Mouse (Mus musculus): ENCODE data around the gene Enpep. TPM values are rescaled to one million over a fixed set of nuclear protein-coding genes. Genes with fewer than 3 reads are reported as not detected.

Gene Enpep
- polyA plus RNA-seq (2016; fragmentation: Nextera tagmentation; extraction: Ambion mirVana) = 0.20 and 0.31 TPM in 2 replicates

GRCm38 (mm10) chr3:129332586-129332985 lies at the start of gene Enpep:
Gene Enpep, minus strand, starts transcription at chr3:129332720.
- Histone ChIP-seq H3K27ac (no peak within 1 kb of the TSS), H3K4me3 (no peak within 1 kb of the TSS), H3K36me3 (no peaks in the 10 kb centered on the region), H3K4me1 (peaks cover 11% of the 10 kb centered on the region), H3K9me3 (replicated peaks) (no peaks in the 10 kb centered on the region), H3K27me3 (ENCODE audit: low read depth, poor library complexity, severe bottlenecking) (no peaks in the 10 kb centered on the region)
- DNase-seq (ENCODE audit: low spot score) = no peak
- WGBS = 63% methylated on average over 13 of the region's 13 CpGs

- H3K4me3 ChIP-seq = no peak overlapping the region
- H3K36me3 ChIP-seq = no peaks in the 10 kb centered on the region
- no peak overlapping the region for H3K27ac ChIP-seq
- 80% methylated on average over 3 of the region's 3 CpGs for WGBS
- peak; percentile 21 for DNase-seq (ENCODE audit: low spot score)
- no peaks in the 10 kb centered on the region for H3K27me3 ChIP-seq (ENCODE audit: low read depth, poor library complexity, severe bottlenecking)
- no peaks in the 10 kb centered on the region for H3K9me3 ChIP-seq (replicated peaks)
- no peaks in the 10 kb centered on the region for H3K4me1 ChIP-seq
Observed at GRCm38 (mm10) chr3:129379109-129379508, 46.6 kb upstream of the Enpep start.

GRCm38 (mm10) chr3:129375087-129375486 lies 42.6 kb upstream of the Enpep start:
- Histone ChIP-seq H3K4me3 (no peak overlapping the region), H3K36me3 (no peaks in the 10 kb centered on the region), H3K27ac (no peak overlapping the region), H3K27me3 (ENCODE audit: low read depth, poor library complexity, severe bottlenecking) (no peaks in the 10 kb centered on the region), H3K9me3 (replicated peaks) (no peaks in the 10 kb centered on the region), H3K4me1 (peaks cover 7% of the 10 kb centered on the region)
- WGBS = 97% methylated on average over 3 of the region's 3 CpGs
- DNase-seq (ENCODE audit: low spot score) = no peak

- H3K9me3 ChIP-seq (replicated peaks) = no peaks in the 10 kb centered on the region
- no peak overlapping the region for H3K27ac ChIP-seq
- H3K4me3 ChIP-seq = no peak overlapping the region
- DNase-seq (ENCODE audit: low spot score) = no peak
- WGBS = 42% methylated on average over 2 of the region's 2 CpGs
- H3K4me1 ChIP-seq = peaks cover 7% of the 10 kb centered on the region
- H3K27me3 ChIP-seq (ENCODE audit: low read depth, poor library complexity, severe bottlenecking) = no peaks in the 10 kb centered on the region
- H3K36me3 ChIP-seq = no peaks in the 10 kb centered on the region
Observed at GRCm38 (mm10) chr3:129373108-129373507, 40.6 kb upstream of the Enpep start.

- H3K27ac ChIP-seq = no peak overlapping the region
- no peaks in the 10 kb centered on the region for H3K36me3 ChIP-seq
- H3K4me1 ChIP-seq = peaks cover 7% of the 10 kb centered on the region
- H3K27me3 ChIP-seq (ENCODE audit: low read depth, poor library complexity, severe bottlenecking) = no peaks in the 10 kb centered on the region
- DNase-seq (ENCODE audit: low spot score) = no peak
- H3K4me3 ChIP-seq = no peak overlapping the region
- whole genome bisulfite sequencing = 88% methylated on average over 3 of the region's 3 CpGs
- H3K9me3 ChIP-seq (replicated peaks) = no peaks in the 10 kb centered on the region
Observed at GRCm38 (mm10) chr3:129369491-129369890, 37.0 kb upstream of the Enpep start.

GRCm38 (mm10) chr3:129365919-129366318 lies 33.4 kb upstream of the Enpep start:
- no peaks in the 10 kb centered on the region for H3K27me3 ChIP-seq (ENCODE audit: low read depth, poor library complexity, severe bottlenecking)
- DNase-seq (ENCODE audit: low spot score) = no peak
- H3K27ac ChIP-seq = no peak overlapping the region
- no peaks in the 10 kb centered on the region for H3K9me3 ChIP-seq (replicated peaks)
- WGBS = 89% methylated on average over 1 of the region's 1 CpGs
- no peaks in the 10 kb centered on the region for H3K36me3 ChIP-seq
- H3K4me1 ChIP-seq = no peaks in the 10 kb centered on the region
- H3K4me3 ChIP-seq = no peak overlapping the region

GRCm38 (mm10) chr3:129364818-129365390 lies 32.4 kb upstream of the Enpep start:
- Histone ChIP-seq H3K9me3 (replicated peaks) (no peaks in the 10 kb centered on the region), H3K27ac (no peak overlapping the region), H3K27me3 (ENCODE audit: low read depth, poor library complexity, severe bottlenecking) (no peaks in the 10 kb centered on the region), H3K4me1 (no peaks in the 10 kb centered on the region), H3K36me3 (no peaks in the 10 kb centered on the region), H3K4me3 (no peak overlapping the region)
- peak; percentile 23 for DNase-seq (ENCODE audit: low spot score)
- WGBS = 73% methylated on average over 2 of the region's 2 CpGs

- Histone ChIP-seq H3K36me3 (no peaks in the 10 kb centered on the region), H3K9me3 (replicated peaks) (no peaks in the 10 kb centered on the region), H3K4me1 (no peaks in the 10 kb centered on the region), H3K27ac (no peak overlapping the region), H3K27me3 (ENCODE audit: low read depth, poor library complexity, severe bottlenecking) (no peaks in the 10 kb centered on the region), H3K4me3 (no peak overlapping the region)
- 91% methylated on average over 1 of the region's 1 CpGs for WGBS
- DNase-seq (ENCODE audit: low spot score) = no peak
Observed at GRCm38 (mm10) chr3:129363426-129363825, 30.9 kb upstream of the Enpep start.

- 97% methylated on average over 2 of the region's 2 CpGs for WGBS
- Histone ChIP-seq H3K27me3 (ENCODE audit: low read depth, poor library complexity, severe bottlenecking) (no peaks in the 10 kb centered on the region), H3K4me1 (no peaks in the 10 kb centered on the region), H3K4me3 (no peak overlapping the region), H3K36me3 (no peaks in the 10 kb centered on the region), H3K9me3 (replicated peaks) (no peaks in the 10 kb centered on the region), H3K27ac (no peak overlapping the region)
- no peak for DNase-seq (ENCODE audit: low spot score)
Observed at GRCm38 (mm10) chr3:129358115-129358514, 25.6 kb upstream of the Enpep start.

GRCm38 (mm10) chr3:129353901-129354300 lies 21.4 kb upstream of the Enpep start:
- Histone ChIP-seq H3K36me3 (no peaks in the 10 kb centered on the region), H3K27me3 (ENCODE audit: low read depth, poor library complexity, severe bottlenecking) (no peaks in the 10 kb centered on the region), H3K4me1 (no peaks in the 10 kb centered on the region), H3K27ac (no peak overlapping the region), H3K9me3 (replicated peaks) (no peaks in the 10 kb centered on the region), H3K4me3 (no peak overlapping the region)
- 79% methylated on average over 4 of the region's 4 CpGs for WGBS
- DNase-seq (ENCODE audit: low spot score) = no peak

GRCm38 (mm10) chr3:129351320-129351877 lies 18.9 kb upstream of the Enpep start:
- H3K27me3 ChIP-seq (ENCODE audit: low read depth, poor library complexity, severe bottlenecking) = no peaks in the 10 kb centered on the region
- H3K27ac ChIP-seq = no peak overlapping the region
- H3K4me3 ChIP-seq = no peak overlapping the region
- no peaks in the 10 kb centered on the region for H3K36me3 ChIP-seq
- H3K4me1 ChIP-seq = peaks cover 8% of the 10 kb centered on the region; the same call in 1 of the 2 replicates
- no peak for DNase-seq (ENCODE audit: low spot score)
- no peaks in the 10 kb centered on the region for H3K9me3 ChIP-seq (replicated peaks)
- WGBS = 81% methylated on average over 11 of the region's 11 CpGs

- DNase-seq (ENCODE audit: low spot score) = peak; percentile 62
- no peak overlapping the region for H3K4me3 ChIP-seq
- no peak overlapping the region; the same call in 1 of the 2 replicates for H3K27ac ChIP-seq
- H3K36me3 ChIP-seq = no peaks in the 10 kb centered on the region
- WGBS = 72% methylated on average over 10 of the region's 10 CpGs
- no peaks in the 10 kb centered on the region for H3K27me3 ChIP-seq (ENCODE audit: low read depth, poor library complexity, severe bottlenecking)
- no peaks in the 10 kb centered on the region for H3K9me3 ChIP-seq (replicated peaks)
- H3K4me1 ChIP-seq = peaks cover 11% of the 10 kb centered on the region
Observed at GRCm38 (mm10) chr3:129347277-129347676, 14.8 kb upstream of the Enpep start.

GRCm38 (mm10) chr3:129342767-129343166 lies 10.2 kb upstream of the Enpep start:
- 91% methylated on average over 1 of the region's 1 CpGs for WGBS
- Histone ChIP-seq H3K4me1 (peaks cover 18% of the 10 kb centered on the region), H3K4me3 (no peak overlapping the region), H3K36me3 (no peaks in the 10 kb centered on the region), H3K27me3 (ENCODE audit: low read depth, poor library complexity, severe bottlenecking) (no peaks in the 10 kb centered on the region), H3K9me3 (replicated peaks) (no peaks in the 10 kb centered on the region), H3K27ac (no peak overlapping the region)
- DNase-seq (ENCODE audit: low spot score) = no peak

GRCm38 (mm10) chr3:129341066-129341465 lies 8.5 kb upstream of the Enpep start:
- no peak for DNase-seq (ENCODE audit: low spot score)
- no peaks in the 10 kb centered on the region for H3K27me3 ChIP-seq (ENCODE audit: low read depth, poor library complexity, severe bottlenecking)

More at GRCm38 (mm10) chr3:129341066-129341465, 8.5 kb upstream of the Enpep start:
- no peak overlapping the region for H3K4me3 ChIP-seq
- peaks cover 10% of the 10 kb centered on the region for H3K4me1 ChIP-seq
- H3K36me3 ChIP-seq = no peaks in the 10 kb centered on the region
- no peak overlapping the region for H3K27ac ChIP-seq
- no peaks in the 10 kb centered on the region for H3K9me3 ChIP-seq (replicated peaks)

All from limb, embryonic 10.5 days (tissue).